Mouse (Mus musculus): ENCODE results near the gene Rpp25l. TPM values are rescaled to one million over a fixed set of nuclear protein-coding genes. Genes with fewer than 3 reads are reported as not detected.
"Not testable (repeated sequence)": the region's sequence is repeated elsewhere in the genome, so short reads cannot be mapped to it uniquely, and the experiment has no call there.

Rpp25l gene
- polyA plus RNA-seq (2012; fragmentation: generic; extraction: Trizol) = 60.3 TPM
- long read RNA-seq, experiment 1, transcript Rpp25l-201 (2 exons, 856 nt) = major isoform, 32 of 37 reads
- long read RNA-seq, experiment 1, partial matches to known transcripts = 0 of 37 reads
- long read RNA-seq, experiment 1, other reads (novel, unspliced or antisense) = 5 of 37 reads
- long read RNA-seq, experiment 2, transcript Rpp25l-201 (2 exons, 856 nt) = major isoform, 8 of 9 reads
- long read RNA-seq, experiment 2, partial matches to known transcripts = 0 of 9 reads
- long read RNA-seq, experiment 2, other reads (novel, unspliced or antisense) = 1 of 9 reads

GRCm38 (mm10) chr4:41713197-41714067 lies at the start of gene Rpp25l:
TSS of gene Rpp25l (minus strand) at chr4:41713534.
- no peaks in the 10 kb centered on the region for H3K27me3 ChIP-seq (ENCODE audit: control insufficient read depth, insufficient read depth, insufficient read length)
- H3K79me2 ChIP-seq (ENCODE audit: control insufficient read depth, insufficient read depth) = peaks cover 15% of the 10 kb centered on the region
- peaks cover 14% of the 10 kb centered on the region for H3K79me3 ChIP-seq (ENCODE audit: low read depth)
- H3K4me3 ChIP-seq (ENCODE audit: insufficient read depth, poor library complexity, severe bottlenecking) = peak within 1 kb of the TSS; percentile 80
- H3ac ChIP-seq (ENCODE audit: control insufficient read depth, insufficient read length, low read depth) = peak within 1 kb of the TSS; percentile 77
- no peak for TF ChIP-seq MYOD1 (IDR thresholded peaks at IDR 0.05; ENCODE audit: control insufficient read depth, insufficient read length, low read depth)
- no peak for TF ChIP-seq CEBPB (IDR thresholded peaks at IDR 0.05; ENCODE audit: low read depth)
- no peak for TF ChIP-seq MYOG (IDR thresholded peaks at IDR 0.05; ENCODE audit: control insufficient read depth, extremely low read depth, insufficient read length)
- no peak for TF ChIP-seq MAX (IDR thresholded peaks at IDR 0.05)
- no peak for TF ChIP-seq USF1 (IDR thresholded peaks at IDR 0.05; ENCODE audit: low read depth)
- TF ChIP-seq FOSL1 (IDR thresholded peaks at IDR 0.05; ENCODE audit: insufficient read depth, low read length, poor library complexity, severe bottlenecking) = no peak
- TF ChIP-seq CTCF (IDR thresholded peaks at IDR 0.05; ENCODE audit: control insufficient read depth, insufficient read depth, insufficient read length) = no peak
- H3K36me3 ChIP-seq (ENCODE audit: control insufficient read depth, insufficient read depth) = peaks cover 10% of the 10 kb centered on the region

- H3K79me2 ChIP-seq (ENCODE audit: control insufficient read depth, insufficient read depth); H3K4me3 ChIP-seq (ENCODE audit: insufficient read depth, poor library complexity, severe bottlenecking); H3K27me3 ChIP-seq (ENCODE audit: control insufficient read depth, insufficient read depth, insufficient read length); H3K36me3 ChIP-seq (ENCODE audit: control insufficient read depth, insufficient read depth); H3K79me3 ChIP-seq (ENCODE audit: low read depth); H3ac ChIP-seq (ENCODE audit: control insufficient read depth, insufficient read length, low read depth): not testable (repeated sequence)
Observed at GRCm38 (mm10) chr4:41762688-41763114, 49.4 kb upstream of the Rpp25l start.

GRCm38 (mm10) chr4:41762099-41762687 lies 48.9 kb upstream of the Rpp25l start:
- Histone ChIP-seq H3K36me3 (ENCODE audit: control insufficient read depth, insufficient read depth) (no peaks in the 10 kb centered on the region), H3K4me3 (ENCODE audit: insufficient read depth, poor library complexity, severe bottlenecking) (no peak overlapping the region), H3ac (ENCODE audit: control insufficient read depth, insufficient read length, low read depth) (no peak overlapping the region), H3K79me2 (ENCODE audit: control insufficient read depth, insufficient read depth) (no peaks in the 10 kb centered on the region), H3K79me3 (ENCODE audit: low read depth) (no peaks in the 10 kb centered on the region), H3K27me3 (ENCODE audit: control insufficient read depth, insufficient read depth, insufficient read length) (peaks cover 2% of the 10 kb centered on the region)
- TF ChIP-seq CEBPB (IDR thresholded peaks at IDR 0.05; ENCODE audit: low read depth) (no peak), USF1 (IDR thresholded peaks at IDR 0.05; ENCODE audit: low read depth) (no peak), MAX (IDR thresholded peaks at IDR 0.05) (no peak), FOSL1 (IDR thresholded peaks at IDR 0.05; ENCODE audit: insufficient read depth, low read length, poor library complexity, severe bottlenecking) (no peak), CTCF (IDR thresholded peaks at IDR 0.05; ENCODE audit: control insufficient read depth, insufficient read depth, insufficient read length) (no peak), MYOD1 (IDR thresholded peaks at IDR 0.05; ENCODE audit: control insufficient read depth, insufficient read length, low read depth) (no peak)

GRCm38 (mm10) chr4:41761680-41762079 lies 48.3 kb upstream of the Rpp25l start:
- no peaks in the 10 kb centered on the region for H3K27me3 ChIP-seq (ENCODE audit: control insufficient read depth, insufficient read depth, insufficient read length)
- H3K79me2 ChIP-seq (ENCODE audit: control insufficient read depth, insufficient read depth) = no peaks in the 10 kb centered on the region
- TF ChIP-seq CTCF (IDR thresholded peaks at IDR 0.05; ENCODE audit: control insufficient read depth, insufficient read depth, insufficient read length) = no peak
- no peak for TF ChIP-seq MAX (IDR thresholded peaks at IDR 0.05)
- no peak for TF ChIP-seq FOSL1 (IDR thresholded peaks at IDR 0.05; ENCODE audit: insufficient read depth, low read length, poor library complexity, severe bottlenecking)
- no peak for TF ChIP-seq USF1 (IDR thresholded peaks at IDR 0.05; ENCODE audit: low read depth)
- no peak for TF ChIP-seq CEBPB (IDR thresholded peaks at IDR 0.05; ENCODE audit: low read depth)
- TF ChIP-seq MYOG (IDR thresholded peaks at IDR 0.05; ENCODE audit: control insufficient read depth, extremely low read depth, insufficient read length) = no peak
- TF ChIP-seq MYOD1 (IDR thresholded peaks at IDR 0.05; ENCODE audit: control insufficient read depth, insufficient read length, low read depth) = no peak
- no peaks in the 10 kb centered on the region for H3K79me3 ChIP-seq (ENCODE audit: low read depth)
- H3K4me3 ChIP-seq (ENCODE audit: insufficient read depth, poor library complexity, severe bottlenecking) = no peak overlapping the region
- H3ac ChIP-seq (ENCODE audit: control insufficient read depth, insufficient read length, low read depth) = no peak overlapping the region
- no peaks in the 10 kb centered on the region for H3K36me3 ChIP-seq (ENCODE audit: control insufficient read depth, insufficient read depth)

- no peaks in the 10 kb centered on the region for H3K79me3 ChIP-seq (ENCODE audit: low read depth)
- TF ChIP-seq USF1 (IDR thresholded peaks at IDR 0.05; ENCODE audit: low read depth) (no peak), MAX (IDR thresholded peaks at IDR 0.05) (no peak), MYOD1 (IDR thresholded peaks at IDR 0.05; ENCODE audit: control insufficient read depth, insufficient read length, low read depth) (no peak), MYOG (IDR thresholded peaks at IDR 0.05; ENCODE audit: control insufficient read depth, extremely low read depth, insufficient read length) (no peak), CTCF (IDR thresholded peaks at IDR 0.05; ENCODE audit: control insufficient read depth, insufficient read depth, insufficient read length) (no peak), CEBPB (IDR thresholded peaks at IDR 0.05; ENCODE audit: low read depth) (no peak), FOSL1 (IDR thresholded peaks at IDR 0.05; ENCODE audit: insufficient read depth, low read length, poor library complexity, severe bottlenecking) (no peak)
- H3K36me3 ChIP-seq (ENCODE audit: control insufficient read depth, insufficient read depth) = no peaks in the 10 kb centered on the region
- H3ac ChIP-seq (ENCODE audit: control insufficient read depth, insufficient read length, low read depth) = no peak overlapping the region
- no peak overlapping the region for H3K4me3 ChIP-seq (ENCODE audit: insufficient read depth, poor library complexity, severe bottlenecking)
- H3K27me3 ChIP-seq (ENCODE audit: control insufficient read depth, insufficient read depth, insufficient read length) = no peaks in the 10 kb centered on the region
- H3K79me2 ChIP-seq (ENCODE audit: control insufficient read depth, insufficient read depth) = no peaks in the 10 kb centered on the region
Observed at GRCm38 (mm10) chr4:41760911-41761310, 47.6 kb upstream of the Rpp25l start.

Measured in C2C12 (cell line).